Mouse (Mus musculus) cerebellum, adult 8-10 months (tissue): ENCODE data around the gene Uqcrq.
A peak's percentile ranks its signal among the peaks of the same experiment; 100 is the strongest.

ENCODE experiments used
- DNase-seq: peaks from one replicate; pipeline ENCODE4 v3.0.0; 2022

Gene Uqcrq

DNA sequence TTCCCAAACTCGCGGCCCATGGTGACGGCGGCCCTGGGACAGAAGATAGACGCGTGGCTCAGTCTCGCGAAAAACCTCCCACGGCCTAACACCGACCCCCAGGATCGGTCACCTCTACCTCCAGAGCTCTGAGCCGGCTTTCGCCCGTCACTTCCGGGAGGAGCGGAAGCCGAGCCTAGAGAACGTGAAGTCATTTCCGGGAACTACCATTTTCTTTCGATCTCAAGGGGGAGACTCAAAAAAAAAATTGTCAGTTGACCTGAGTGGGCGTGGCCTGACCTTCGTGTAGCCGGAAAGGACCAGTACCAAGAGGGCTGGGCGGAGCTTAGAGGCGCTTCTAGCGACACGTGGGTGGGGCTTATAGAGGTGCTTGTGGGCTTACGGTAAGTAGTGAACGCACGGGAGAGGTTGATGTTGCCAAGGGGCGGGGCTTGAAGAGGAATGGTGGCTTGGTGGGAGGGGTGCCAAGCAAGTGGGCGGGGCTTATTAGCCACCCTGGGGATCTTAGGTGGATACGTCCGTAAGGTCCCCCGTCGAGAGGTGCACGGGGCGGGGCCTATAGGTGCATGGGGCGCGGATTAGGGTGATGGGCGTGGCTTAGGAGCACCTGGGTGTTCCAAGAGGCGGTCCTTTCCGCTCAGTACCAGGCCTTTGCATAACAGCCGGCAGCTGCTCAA lies at the start of gene Uqcrq, which contains the start of gene Gdf9:
Gene Uqcrq, minus strand, starts transcription at position 162 of the 677 bp plus-strand sequence.
Gene Gdf9, plus strand, starts transcription at position 354 of the 677 bp plus-strand sequence.
- DNase-seq: peak; percentile 100

DNA sequence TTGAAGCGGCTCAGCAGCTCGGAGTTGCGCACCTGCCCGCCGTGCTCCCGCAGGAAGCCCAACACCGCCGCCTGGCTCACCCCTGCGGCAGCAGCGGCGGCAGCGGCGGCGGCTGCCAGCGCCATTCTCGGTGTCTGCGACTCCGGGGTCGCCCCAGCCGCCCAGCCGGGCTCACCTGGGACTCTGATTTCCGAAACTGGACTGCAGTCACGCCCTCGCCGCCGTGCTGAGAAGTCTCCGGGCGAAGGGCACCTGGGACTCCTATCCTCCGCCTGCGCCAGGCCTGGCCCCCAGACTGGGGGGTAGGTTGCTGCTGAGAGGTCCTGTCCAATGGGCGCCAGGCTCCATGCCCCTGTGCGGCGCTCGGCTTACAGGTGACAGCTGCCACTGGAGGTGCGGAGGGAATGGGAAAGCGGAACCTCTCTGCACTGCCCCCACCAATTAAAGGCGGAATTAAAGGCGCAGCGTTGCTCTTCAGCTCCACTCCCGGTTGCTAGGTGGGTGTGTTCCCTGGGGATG lies 49.2 kb upstream of the Uqcrq start, which contains the start of the genes Gm9945 and Sowaha:
Gene Gm9945, plus strand, starts transcription at position 384 of the 519 bp plus-strand sequence.
Gene Sowaha, minus strand, starts transcription at position 492 of the 519 bp plus-strand sequence.
- DNase-seq: peak; percentile 79

GRCm38 (mm10) chr11:53479171-53479782 lies 48.6 kb upstream of the Uqcrq start:
- DNase-seq: peak; percentile 54

DNA sequence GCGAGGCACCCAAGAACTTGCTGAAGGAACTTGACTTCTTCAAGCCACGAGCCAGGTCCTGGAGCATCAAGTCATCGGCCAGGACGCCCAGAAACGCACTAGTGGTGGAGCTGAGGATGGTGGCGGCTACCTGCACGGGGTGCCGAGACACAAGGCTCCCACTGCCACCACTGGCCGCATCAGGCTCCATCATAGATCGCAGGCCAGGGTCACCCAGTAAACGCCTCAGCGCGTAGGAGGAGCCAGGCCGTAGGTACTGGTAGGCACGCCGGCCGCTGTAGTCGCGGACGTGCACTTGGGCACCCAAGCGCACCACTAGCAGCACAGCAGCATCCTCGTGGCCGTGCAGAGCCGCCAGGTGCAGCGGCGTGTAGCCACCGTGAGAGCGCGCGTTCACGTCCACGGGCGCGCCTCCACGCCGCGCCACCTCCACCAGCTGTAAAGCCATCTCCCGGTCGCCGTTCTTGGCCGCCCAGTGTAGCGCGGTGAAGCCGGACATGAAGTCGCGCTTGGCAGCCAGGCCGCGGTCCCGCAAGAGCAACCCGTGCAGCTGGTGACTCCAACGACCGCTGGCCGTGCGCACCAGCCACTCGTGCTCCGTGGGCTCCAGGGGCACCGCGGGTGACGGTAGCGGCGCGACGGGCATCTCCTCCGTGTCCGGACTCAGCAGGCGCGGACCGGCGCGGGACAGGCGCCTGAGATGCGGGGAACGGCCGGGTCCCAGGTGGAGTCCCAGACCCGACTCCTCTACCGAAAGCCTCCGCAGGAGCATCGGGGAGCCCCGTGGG lies 47.9 kb upstream of the Uqcrq start:
- DNase-seq: peak; percentile 51

DNA sequence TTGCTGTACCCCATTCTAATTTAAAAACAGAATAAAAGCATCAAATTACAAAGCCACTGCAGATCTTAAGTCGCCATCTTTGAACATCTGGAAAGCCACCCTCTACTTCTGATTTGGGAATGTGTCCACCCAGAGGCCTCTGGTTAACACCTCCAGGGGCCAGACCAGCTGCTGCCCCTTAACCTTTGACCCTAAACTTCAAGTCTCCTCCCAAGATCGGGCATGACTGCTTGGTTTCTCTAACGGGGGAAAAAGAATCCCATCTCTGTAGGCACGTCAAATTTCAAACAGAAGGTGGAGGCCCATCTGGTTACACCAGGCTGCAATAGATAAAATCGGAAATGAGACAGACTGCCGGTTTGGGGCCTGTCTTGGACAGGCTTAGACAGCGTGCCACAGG lies 47.2 kb upstream of the Uqcrq start:
- no peak for DNase-seq

- no peak for DNase-seq
These were observed 45.0 kb upstream of the Uqcrq start for GRCm38 (mm10) chr11:53475620-53476019.

GRCm38 (mm10) chr11:53472709-53473108 lies 42.1 kb upstream of the Uqcrq start:
- no peak for DNase-seq

GRCm38 (mm10) chr11:53469968-53470695 lies 39.5 kb upstream of the Uqcrq start, which contains the start of gene Gm9837:
TSS of gene Gm9837 (minus strand) at chr11:53470479.
- DNase-seq: peak; percentile 95

DNA sequence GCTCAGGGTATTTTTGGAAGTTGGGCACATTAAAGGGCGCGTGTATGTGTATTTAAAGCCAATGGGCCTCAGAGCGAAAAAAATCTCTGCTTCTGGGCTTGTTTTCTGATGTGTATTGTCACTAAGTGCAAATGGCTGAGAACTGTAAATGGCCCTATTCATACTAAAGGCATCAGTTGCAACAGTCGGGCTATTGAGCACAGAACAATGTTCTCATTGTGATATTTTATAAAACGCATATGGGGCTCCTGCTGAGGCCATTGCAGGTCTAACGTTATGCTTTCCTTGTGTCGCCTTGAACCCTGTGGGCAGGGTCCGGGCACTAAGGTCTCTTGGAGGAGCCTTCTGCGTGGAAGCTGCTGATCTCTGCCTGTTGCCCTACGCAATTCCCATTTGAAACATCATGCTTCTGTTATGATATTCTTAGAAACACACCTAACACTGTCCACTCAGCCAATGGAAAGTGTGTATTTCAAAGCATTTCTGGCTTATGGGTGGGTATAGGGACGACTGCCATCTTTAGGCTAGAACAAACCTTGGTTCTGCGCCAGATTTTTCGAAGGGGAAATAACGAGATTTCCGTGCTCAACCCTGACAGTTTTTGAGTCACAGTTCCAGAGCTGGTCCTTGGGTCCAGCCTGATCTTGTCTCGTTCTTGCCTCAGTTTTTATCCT lies 38.8 kb upstream of the Uqcrq start:
- no peak for DNase-seq

GRCm38 (mm10) chr11:53466231-53466971 lies 35.8 kb upstream of the Uqcrq start:
- peak; percentile 90 for DNase-seq

GRCm38 (mm10) chr11:53463551-53464424 lies 33.2 kb upstream of the Uqcrq start:
- no peak for DNase-seq

DNA sequence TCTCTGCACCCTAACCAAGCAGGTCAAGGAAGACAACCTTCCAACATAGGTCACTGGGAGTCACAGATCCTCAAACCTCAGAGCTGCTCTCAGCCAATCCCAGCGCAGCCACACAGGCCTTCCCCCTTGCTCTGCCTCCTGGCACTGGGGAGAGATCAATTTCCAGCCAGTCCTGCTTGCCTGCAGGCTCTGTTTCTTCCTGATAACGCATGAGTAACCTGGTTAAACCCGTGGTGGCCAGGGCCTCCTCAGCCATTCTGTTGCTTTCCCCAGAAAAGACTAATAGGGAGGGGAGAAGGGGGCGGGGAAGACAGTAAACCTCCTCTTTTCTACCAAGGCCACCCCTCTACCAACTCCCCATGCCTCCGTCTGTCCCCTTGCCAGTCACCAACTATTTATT lies 31.1 kb upstream of the Uqcrq start:
- no peak for DNase-seq

DNA sequence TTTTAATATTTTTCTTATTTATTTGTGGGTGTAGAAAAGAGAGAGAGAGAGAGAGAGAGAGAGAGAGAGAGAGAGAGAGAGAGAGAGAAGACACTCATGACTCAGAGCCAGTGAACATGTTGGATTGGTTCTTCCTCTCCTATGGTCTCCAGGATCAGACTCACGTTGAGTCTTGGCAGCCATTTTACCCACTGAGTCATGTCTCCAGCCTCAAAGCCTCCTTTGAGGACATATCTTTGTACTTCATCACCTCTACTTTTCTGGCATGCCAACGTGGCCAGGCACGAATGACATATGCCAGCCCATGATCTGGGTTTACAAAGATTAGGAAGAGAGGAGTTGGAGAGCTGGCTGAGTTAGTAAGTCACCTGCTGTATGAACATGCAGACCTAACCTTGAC lies 29.6 kb upstream of the Uqcrq start:
- DNase-seq: no peak

GRCm38 (mm10) chr11:53458996-53459395 lies 28.4 kb upstream of the Uqcrq start:
- no peak for DNase-seq

- no peak for DNase-seq
These were observed 26.8 kb upstream of the Uqcrq start for GRCm38 (mm10) chr11:53457372-53457954.

DNA sequence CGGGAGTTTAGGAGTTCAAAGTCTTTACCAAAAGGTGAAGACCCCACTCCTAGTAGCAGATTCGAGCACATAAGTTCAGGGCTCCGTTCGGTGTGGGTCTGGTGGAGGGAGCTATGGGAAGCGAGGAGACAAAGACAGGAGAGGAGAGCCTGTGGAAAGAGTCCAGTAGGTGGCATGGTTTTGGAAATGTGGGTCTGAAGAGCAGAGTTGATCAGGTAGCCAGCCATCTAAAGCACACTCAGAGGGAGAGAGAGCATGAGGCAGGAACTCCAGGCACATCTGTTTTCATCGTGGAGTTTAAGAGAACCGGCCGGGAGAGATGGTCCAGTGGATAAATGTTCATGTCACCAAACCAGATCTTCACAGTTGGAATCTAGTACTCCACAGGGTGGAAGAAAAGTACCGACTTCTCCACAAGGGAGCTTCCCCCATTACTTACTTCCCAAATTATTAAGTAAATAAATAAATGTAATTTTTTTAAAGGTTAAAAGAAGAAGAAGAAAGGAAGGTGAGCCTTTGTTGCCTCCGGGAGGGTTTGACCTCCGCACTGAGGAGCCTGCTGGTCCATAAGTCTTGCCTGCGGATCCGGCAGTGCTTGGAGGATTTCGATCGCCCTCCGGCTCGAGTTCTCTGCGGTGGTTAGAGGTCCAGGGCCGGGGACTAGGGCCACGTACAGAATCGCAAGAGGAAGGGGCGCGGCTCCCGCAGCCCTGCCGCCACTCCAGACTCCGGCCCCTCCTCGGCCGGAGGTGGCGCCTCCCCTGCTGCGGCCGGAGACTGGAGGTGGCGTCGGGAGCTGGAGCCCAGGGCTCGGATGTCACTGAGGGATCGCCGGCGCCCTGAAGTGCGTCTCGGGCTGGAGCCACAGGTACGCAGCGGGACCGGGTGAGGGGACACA lies 26.1 kb upstream of the Uqcrq start, which contains the start of the genes Gm10447 and Shroom1:
Gene Gm10447, minus strand, starts transcription at position 637 of the 898 bp plus-strand sequence.
Gene Shroom1, plus strand, starts transcription at position 732 of the 898 bp plus-strand sequence.
- DNase-seq: peak; percentile 53

- DNase-seq: no peak
These were observed 22.4 kb upstream of the Uqcrq start for GRCm38 (mm10) chr11:53453031-53453430.

- DNase-seq: no peak
These were observed 21.8 kb upstream of the Uqcrq start for GRCm38 (mm10) chr11:53452396-53452795.
